Mouse (Mus musculus) MEL (cell line): ENCODE measurements around the gene Npc2.

ENCODE experiments used
- BHLHE40 ChIP-seq: IDR thresholded peaks from 2 replicates; pipeline ENCODE4 v1.6.1; 2012; ENCODE audit warnings: low read depth, mild to moderate bottlenecking, inconsistent platforms, low read length, improper control_type of control experiment, borderline replicate concordance
- CHD2 ChIP-seq: IDR thresholded peaks from 2 replicates; pipeline ENCODE4 v1.6.1; 2011; ENCODE audit warnings: low read length, improper control_type of control experiment
- CTCF ChIP-seq, 3 experiments: IDR thresholded peaks in 2 of 3; conservative IDR thresholded peaks in 1 of 3; 2 replicates each; pipeline ENCODE4 v1.5.1; 2011 to 2012; ENCODE audit warnings: low read length in 3 of 3, low read depth in 2 of 3, mild to moderate bottlenecking in 2 of 3, improper control_type of control experiment in 1 of 3, inconsistent platforms in 1 of 3, mixed read lengths in 1 of 3, moderate library complexity in 1 of 3; ENCODE audit not compliant: control insufficient read depth in 1 of 3, insufficient read depth in 1 of 3, poor library complexity in 1 of 3, severe bottlenecking in 1 of 3
- KAT2A ChIP-seq: conservative IDR thresholded peaks from 2 replicates; pipeline ENCODE4 v1.6.1; 2012; ENCODE audit warnings: low read depth, low read length, improper control_type of control experiment, inconsistent platforms
- POLR2A ChIP-seq, 2 experiments: IDR thresholded peaks; 2 replicates each; pipeline ENCODE4 v1.6.1; 2011 to 2012; ENCODE audit warnings: low read length in 2 of 2, mild to moderate bottlenecking in 2 of 2, control low read depth in 1 of 2, improper control_type of control experiment in 1 of 2, low read depth in 1 of 2, moderate library complexity in 1 of 2; ENCODE audit not compliant: control insufficient read depth in 1 of 2, insufficient read depth in 1 of 2, poor library complexity in 1 of 2
- RAD21 ChIP-seq: IDR thresholded peaks from 2 replicates; pipeline ENCODE4 v1.6.1; 2011; ENCODE audit warnings: mild to moderate bottlenecking, low read depth, low read length, improper control_type of control experiment
- SIN3A ChIP-seq: IDR thresholded peaks from 2 replicates; pipeline ENCODE4 v1.6.1; 2012; ENCODE audit warnings: low read length, improper control_type of control experiment, inconsistent platforms
- USF2 ChIP-seq, 2 experiments: IDR thresholded peaks; 2 replicates each; pipeline ENCODE4 v1.6.1; 2011 to 2012; ENCODE audit warnings: improper control_type of control experiment in 2 of 2, low read length in 2 of 2, borderline replicate concordance in 1 of 2, inconsistent platforms in 1 of 2, low read depth in 1 of 2, mild to moderate bottlenecking in 1 of 2; ENCODE audit not compliant: insufficient read depth in 1 of 2

DNA sequence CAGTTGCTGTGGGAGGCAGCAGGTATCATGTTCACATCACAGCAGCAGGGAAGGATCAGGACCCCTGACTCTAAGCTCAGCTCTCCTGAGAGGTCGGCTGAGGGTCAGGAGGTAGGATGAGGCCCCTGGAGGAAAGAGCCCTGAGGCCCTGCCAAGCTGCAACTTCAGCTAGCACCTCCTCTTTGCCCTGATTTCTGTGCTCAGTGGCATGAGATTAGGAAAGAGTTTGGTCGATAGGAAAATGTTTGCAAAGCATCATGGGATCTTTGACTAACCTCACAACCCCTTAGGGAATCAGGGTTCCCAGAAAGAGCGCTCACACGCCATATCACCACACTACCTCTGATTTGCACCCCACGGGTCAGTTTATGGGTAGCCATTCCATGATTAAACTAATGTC lies 33.8 kb upstream of the Npc2 start:
- TF ChIP-seq SIN3A (no peak), KAT2A (no peak), CHD2 (no peak), USF2 (IDR thresholded peaks at IDR 0.05; ENCODE audit: borderline replicate concordance in 1 of 2, insufficient read depth in 1 of 2, low read depth in 1 of 2, low read length in 2 of 2) (no peak), RAD21 (no peak), POLR2A (IDR thresholded peaks at IDR 0.05; ENCODE audit: control insufficient read depth in 1 of 2, insufficient read depth in 1 of 2, low read depth in 1 of 2, low read length in 2 of 2, poor library complexity in 1 of 2) (no peak), CTCF (IDR thresholded peaks at IDR 0.05 in 2 of 3, conservative IDR thresholded peaks at IDR 0.05 in 1 of 3; ENCODE audit: control insufficient read depth in 1 of 3, insufficient read depth in 1 of 3, low read depth in 2 of 3, low read length in 3 of 3, poor library complexity in 1 of 3, severe bottlenecking in 1 of 3) (no peak), BHLHE40 (no peak)
